Mouse (Mus musculus) liver, embryonic 14.5 days (tissue): ENCODE results near the gene Pnpla3.

ENCODE experiments used
- CTCF ChIP-seq: IDR thresholded peaks from 2 replicates; pipeline ENCODE4 v1.5.1; 2016; ENCODE audit warnings: antibody characterized with exemption, low read depth, control low read depth
- EP300 ChIP-seq: IDR thresholded peaks from 2 replicates; pipeline ENCODE4 v1.6.1; 2016; ENCODE audit warnings: antibody characterized with exemption, low read depth

DNA sequence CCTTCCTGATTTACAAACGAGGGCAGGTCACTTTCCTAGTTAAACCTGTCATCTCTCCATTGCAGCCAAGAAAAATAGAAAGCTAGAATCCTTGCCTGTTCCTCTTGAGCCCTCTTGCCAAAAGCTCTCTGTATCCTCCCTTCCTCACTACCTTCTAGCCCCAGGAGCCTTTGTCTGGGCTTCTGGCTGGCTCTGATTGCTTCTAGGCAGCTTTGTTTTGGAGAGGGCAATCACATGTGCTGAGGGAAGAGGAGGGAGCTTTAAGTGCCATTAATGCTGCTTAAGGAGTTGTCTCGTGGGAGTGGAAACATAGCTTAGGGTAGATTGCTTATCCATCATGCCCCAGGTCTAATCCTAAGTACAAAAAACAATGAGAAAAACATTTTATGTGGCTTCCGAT lies 27.5 kb upstream of the Pnpla3 start:
- TF ChIP-seq CTCF (no peak), EP300 (no peak)
